Mouse (Mus musculus): ENCODE results near the gene Crtc3. TPM values are rescaled to one million over a fixed set of nuclear protein-coding genes. Genes with fewer than 3 reads are reported as not detected.

Crtc3 gene
- 10 to 100 TPM in 3 of 4 experiments, 1 to 10 TPM in 1; 8.9 to 11.6 (median 11.4) TPM for total RNA-seq (2022)

DNA sequence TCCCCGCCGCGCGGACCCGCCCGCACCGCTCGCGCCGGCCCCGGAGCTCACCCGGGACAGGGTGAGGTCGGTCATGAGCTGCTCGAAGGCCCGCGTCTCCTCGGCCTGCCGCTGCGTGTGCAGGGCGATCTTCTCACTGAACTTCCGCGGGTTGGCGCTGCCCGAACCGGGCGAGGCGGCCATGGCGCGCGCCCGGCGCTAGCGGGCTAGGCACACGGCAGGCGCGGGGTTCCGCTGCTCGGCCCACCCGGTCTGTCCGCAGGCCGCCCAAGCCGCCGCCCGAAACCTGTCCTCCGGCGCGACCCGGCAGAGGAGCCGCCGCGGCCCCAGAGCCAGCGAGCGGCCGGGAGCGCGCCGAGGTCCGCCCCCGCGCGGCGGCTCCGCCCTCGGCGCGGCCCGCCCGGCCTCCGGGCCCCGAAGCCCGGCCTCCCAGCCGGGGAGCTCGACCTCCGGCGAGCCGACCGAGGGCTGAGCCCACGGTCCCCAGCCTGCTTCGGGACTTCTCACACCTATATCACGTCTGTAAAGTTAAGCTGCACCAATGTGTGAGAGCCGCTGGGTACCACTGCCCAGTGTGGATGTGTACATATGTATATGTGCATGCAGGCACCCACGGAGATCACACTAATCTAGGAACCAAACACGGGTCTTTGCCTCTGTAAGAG, at the start of gene Crtc3:
Gene Crtc3 (minus strand): TSS at position 322 of the 665 bp plus-strand sequence.
- DNase-seq (ENCODE audit: low spot score in 2 of 2) = peak; percentile 53 to 63

DNA sequence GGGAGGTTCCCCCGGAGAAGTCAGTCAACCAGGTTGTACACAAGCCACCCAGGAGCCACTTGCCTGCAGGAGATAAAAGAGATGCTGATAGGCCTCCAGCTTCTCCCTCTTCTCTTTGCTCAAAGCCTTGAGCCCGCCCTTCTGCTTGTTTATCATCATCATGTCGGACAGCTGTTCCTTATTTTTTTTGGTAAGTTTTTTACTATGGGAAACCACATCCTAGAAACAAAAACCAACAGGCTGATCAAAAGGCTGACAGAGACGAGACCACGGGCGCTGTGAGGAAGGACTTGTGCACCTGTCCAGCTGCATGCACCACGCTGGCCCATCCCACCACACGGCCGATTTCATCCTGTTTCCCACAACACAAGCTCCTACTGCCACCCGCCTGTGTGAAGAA, 47.5 kb upstream of the Crtc3 start:
- DNase-seq (ENCODE audit: low spot score in 2 of 2) = no peak

DNA sequence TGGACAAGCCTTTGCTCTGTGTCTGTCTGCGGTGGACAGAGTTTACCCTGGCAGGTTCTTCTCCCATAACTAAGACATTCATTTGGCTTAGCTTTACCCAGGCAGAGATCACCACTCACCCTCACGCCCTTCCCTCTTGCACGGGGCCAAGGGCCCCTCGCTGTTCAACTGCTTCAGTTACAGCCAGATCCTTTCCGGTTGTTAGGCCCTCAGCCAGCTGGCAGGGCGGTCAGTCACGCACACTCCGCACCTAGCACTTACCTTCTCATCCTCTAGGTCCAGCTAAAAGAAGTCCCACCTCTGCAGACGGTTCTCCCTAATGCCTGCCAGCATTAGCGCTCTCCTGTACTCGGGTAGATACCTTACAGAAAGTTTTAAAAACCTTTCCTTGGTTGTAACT, 44.3 kb upstream of the Crtc3 start:
- no peak for DNase-seq (ENCODE audit: low spot score in 2 of 2)

GRCm38 (mm10) chr7:80729662-80730061, 41.0 kb upstream of the Crtc3 start:
- DNase-seq (ENCODE audit: low spot score in 2 of 2) = peak; percentile 30 to 43

DNA sequence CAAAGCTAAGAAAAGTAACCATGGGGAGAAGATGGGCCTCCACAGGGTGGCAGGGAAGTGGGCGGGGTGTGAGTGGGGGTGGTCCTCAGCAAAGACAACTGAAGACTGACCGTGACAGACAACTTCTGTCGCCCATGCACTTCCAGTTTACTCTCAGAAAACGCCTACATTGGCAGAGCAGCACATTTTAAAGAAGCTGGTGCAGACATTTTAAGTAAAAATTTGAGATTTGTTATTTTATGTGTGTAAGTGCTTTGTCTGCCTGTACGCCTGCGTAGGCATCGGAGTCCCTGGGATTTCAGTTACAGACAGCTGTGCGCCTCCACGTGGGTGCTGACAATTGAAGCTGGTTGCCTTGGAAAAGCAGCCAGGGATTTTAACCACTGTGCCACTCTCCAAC, 32.4 kb upstream of the Crtc3 start:
- DNase-seq (ENCODE audit: low spot score in 2 of 2) = no peak

- no peak for DNase-seq (ENCODE audit: low spot score in 2 of 2)
Measured at GRCm38 (mm10) chr7:80719582-80719981, 30.9 kb upstream of the Crtc3 start.

GRCm38 (mm10) chr7:80719038-80719437, 30.4 kb upstream of the Crtc3 start:
- no peak for DNase-seq (ENCODE audit: low spot score in 2 of 2)

GRCm38 (mm10) chr7:80718471-80718870, 29.8 kb upstream of the Crtc3 start:
- DNase-seq (ENCODE audit: low spot score in 2 of 2) = no peak

DNA sequence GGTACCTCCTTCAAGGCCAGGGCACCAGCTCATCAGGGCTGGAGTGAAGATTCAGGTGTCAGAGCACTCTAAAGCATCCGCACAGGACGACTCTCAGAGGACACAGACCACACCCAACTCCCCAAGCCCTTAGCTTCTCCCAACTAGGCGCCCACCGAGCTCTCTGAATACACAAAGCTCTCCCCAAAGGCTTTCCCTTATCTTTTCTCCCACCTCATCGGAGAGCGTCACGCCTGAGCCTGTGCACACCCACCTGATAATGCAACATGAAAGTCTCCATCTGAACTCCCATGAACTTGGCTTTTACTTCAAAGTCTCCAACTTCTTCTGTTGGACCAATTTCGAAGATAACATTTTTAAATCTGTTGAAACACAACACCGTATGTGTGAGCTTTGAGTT, 28.1 kb upstream of the Crtc3 start:
- DNase-seq (ENCODE audit: low spot score in 2 of 2) = no peak

GRCm38 (mm10) chr7:80715306-80715705, 26.6 kb upstream of the Crtc3 start:
- DNase-seq (ENCODE audit: low spot score in 2 of 2) = no peak

GRCm38 (mm10) chr7:80711496-80711895, 22.8 kb upstream of the Crtc3 start:
- no peak for DNase-seq (ENCODE audit: low spot score in 2 of 2)

- no peak for DNase-seq (ENCODE audit: low spot score in 2 of 2)
Measured at GRCm38 (mm10) chr7:80710333-80710732, 21.7 kb upstream of the Crtc3 start.

DNA sequence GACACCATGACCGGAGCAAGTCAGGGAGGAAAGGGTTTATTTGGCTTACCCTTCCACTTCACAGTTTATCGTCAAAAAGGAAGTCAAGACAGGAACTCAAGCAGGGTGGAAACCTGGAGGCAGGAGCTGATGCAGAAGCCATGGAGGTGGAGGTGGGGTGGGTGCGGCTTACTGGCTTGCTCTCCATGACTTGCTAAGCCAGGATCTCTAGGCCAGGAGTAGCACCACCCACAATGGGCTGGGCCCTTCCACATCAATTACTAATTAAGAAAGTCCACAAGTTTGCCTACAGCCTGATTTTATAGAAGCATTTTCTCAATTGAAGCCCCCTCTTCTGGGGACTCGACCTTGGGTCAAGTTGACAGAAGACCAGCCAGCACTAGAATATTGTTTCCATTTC, 15.4 kb upstream of the Crtc3 start:
- DNase-seq (ENCODE audit: low spot score in 2 of 2) = no peak

DNA sequence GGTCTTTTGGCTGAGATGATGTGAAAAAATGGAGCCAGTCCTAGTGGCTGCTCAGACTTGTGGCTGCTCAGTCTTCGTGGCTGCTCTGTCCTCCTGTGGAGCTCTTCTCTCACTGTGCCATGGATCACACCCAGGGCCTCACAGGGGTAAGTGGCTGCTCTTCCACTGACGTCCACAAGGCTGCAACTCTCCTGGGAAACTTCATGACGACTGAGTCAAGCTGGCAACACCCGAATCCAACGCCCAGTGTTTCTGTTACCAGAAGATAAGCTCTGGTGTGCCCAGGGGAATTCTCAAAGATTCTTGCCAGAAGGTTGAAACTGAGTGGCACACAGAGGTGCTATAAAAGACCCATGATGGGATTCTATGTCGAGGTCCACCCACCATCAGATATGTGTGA, 13.8 kb upstream of the Crtc3 start:
- DNase-seq (ENCODE audit: low spot score in 2 of 2) = no peak

DNA sequence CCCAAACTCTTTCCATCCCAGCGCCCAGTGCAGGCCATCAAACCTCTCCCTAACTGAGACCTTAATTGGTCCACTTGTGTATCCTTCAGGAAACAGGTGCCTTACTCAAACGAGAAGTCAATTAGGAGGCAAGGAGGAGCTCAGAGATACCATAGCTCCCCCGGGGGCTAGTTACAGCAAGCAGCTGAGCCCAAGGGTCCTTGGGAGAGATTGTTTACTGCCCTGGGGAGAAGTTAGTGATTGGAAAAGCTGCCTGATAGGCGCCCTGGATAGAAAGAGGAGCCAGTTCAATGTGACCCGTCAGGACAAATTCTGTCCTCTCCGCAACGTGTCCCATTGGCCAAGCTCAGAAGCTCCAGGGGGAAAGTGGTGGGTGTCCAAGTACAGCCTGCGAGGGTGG, 11.0 kb upstream of the Crtc3 start:
- DNase-seq (ENCODE audit: low spot score in 2 of 2) = no peak

DNA sequence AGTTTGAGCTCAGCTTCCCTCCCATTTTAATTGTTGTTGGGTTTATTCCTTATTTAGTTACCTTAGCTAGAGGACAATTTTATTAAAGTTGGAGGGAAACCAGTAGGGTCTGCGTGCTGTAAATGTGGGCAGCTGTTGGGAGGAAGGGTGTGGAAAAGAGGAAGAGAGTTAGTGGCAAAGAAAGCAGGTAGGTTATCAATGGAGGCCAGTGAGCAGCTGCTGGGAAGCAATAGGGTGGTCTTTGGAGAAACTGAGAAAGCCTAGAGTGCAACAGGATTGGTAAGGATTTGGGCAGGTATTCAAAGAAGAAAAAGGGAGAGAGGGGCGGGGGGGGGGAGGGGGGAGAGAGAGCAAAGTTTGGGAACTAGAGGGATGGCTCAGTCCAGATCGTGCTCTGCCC, 10.3 kb upstream of the Crtc3 start:
- no peak for DNase-seq (ENCODE audit: low spot score in 2 of 2)

DNA sequence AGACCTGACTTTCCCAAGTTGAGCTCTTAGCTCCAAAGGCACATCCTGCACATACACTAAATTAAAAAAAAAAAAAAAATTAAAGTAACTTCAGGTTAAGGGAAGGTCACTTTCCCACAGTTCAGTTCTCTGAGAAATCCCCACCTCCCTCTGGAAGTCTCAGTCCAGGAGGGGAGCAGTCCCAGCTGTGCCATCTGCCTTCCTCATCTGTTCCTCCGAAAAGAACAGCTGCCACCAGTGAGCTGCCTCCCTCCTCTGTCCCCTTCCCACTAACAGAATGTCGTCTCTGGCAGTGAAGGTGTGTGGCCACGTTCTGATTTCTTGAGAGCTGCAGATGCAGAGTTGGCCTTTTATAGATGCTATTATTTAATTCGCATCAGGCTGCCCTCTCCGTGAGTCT, 9.2 kb upstream of the Crtc3 start:
- no peak for DNase-seq (ENCODE audit: low spot score in 2 of 2)

- DNase-seq (ENCODE audit: low spot score in 2 of 2) = no peak
Measured at GRCm38 (mm10) chr7:80696903-80697302, 8.2 kb upstream of the Crtc3 start.

DNA sequence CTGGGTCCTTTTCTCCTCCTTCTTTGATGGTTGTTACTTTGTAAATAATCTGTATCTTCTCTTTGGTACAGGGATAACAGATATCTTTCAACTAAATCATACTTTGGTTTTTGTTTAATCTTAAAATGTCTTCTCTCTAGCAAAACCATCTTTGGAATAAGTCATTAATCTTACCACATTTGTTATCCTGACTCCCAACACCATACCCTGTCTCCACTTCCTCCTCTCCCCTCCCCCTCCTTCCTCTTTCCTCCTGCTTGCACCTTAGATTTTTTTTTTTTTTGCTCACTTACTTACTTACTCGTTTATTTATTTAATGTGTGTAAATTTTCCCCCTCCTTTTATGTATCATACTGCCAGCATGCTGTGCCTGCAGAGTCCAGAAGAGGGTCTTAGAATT, 7.7 kb upstream of the Crtc3 start:
- no peak for DNase-seq (ENCODE audit: low spot score in 2 of 2)

DNA sequence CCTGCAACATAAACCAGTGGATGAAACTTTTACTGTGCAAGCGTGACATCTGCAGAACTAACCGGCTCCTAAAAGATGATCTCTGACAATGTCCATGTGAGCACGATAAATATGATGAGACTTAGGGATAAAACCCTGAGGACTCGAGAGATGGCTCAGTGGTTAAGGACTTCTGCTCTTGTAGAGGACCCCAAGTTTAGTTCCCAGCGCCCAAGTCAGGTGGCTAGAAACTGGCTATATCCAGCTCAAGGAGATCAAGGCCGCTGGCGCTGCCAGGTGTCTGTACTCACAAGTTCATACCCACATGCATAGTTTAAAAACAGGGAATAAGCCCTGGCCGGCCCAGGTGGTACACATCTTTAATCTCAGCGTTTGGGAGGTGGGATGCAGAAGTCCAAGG, 3.8 kb upstream of the Crtc3 start:
- DNase-seq (ENCODE audit: low spot score in 2 of 2) = no peak

- no peak for DNase-seq (ENCODE audit: low spot score in 2 of 2)
Measured at GRCm38 (mm10) chr7:80691131-80691530, 2.5 kb upstream of the Crtc3 start.

DNA sequence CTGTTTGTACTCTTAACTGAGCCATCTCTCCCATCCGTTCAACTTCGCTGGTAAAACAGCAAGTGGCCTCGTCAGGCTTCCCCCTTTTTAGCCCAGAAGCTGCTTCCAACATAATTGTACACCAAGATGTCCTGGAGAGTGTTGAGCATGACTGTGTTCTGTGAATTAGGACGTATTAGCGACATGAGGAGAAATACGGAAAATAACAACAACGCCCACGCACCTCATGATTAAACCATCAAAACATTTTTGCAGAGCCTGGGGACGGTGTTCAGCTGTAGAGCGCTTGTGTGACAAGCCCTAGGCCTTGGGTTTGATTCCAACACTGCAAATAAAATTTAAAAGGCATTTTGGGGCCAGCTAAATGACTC, 529 bp upstream of the Crtc3 start:
- peak in 1 of 2 experiments; percentile 15 for DNase-seq (ENCODE audit: low spot score in 2 of 2)

DNA sequence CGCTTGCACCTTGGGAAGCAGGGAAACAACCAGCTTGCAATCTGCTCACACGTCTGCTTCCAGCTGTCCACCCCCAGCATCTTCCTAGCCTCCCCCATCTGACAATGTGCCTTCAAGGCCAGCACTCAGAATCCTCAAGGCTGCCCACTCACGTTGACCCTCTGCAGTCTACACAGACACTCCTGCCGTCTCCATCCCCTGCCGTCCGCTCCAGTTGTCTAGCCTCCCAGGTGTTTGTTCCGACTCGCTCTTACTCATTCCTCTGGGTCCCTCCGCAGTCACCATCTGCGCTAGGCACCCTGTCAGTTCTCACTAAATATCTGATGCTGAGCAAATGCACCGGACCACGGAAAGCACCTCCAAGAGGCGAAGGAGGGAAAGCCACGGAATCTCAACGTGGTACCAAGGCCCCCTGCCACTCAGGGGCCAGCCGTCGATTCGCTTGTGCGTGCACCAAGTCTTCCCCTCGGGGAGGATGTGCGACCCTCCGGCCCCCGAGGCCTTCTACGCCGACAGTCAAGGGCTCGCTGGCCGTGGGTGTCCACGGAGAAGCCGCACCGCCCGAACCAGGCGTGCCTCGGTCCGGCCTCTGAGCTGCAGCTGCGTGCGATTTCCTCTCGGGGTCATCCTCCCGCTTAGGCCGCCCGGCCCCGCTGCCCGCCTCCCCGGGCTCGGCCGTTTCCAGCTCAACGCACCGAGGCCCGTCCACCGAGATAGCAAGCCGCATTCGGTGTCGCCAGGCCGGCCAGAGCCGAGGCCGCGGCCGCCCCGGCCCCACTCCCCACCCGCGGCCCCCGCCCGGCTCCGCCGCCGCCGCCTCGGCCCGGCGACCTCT, 739 bp downstream of the Crtc3 start:
- peak; percentile 28 to 47 for DNase-seq (ENCODE audit: low spot score in 2 of 2)

Measured in gastrocnemius, adult 8-10 months (tissue).